Mouse (Mus musculus): Measurements from ENCODE around the gene F12.

The F12 gene

DNA sequence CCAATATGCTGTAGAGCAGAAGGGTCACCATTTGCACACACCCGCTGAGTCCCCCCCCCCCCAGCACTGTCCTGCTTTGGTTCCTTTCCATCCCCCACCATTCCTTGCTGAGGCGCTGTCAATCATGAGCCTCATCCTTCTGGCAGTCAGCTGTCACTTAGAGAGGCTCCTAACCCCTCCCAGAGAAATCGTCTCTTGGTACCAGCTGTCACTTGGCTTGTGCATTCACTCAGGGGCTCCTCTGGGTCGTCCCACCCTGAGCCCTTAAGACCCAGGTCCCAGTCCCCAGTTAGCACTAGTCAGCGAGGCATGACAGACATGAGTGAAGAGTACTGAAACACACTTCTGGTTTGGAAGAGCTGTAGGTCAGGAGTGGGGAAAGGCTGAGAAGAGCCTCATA is 54.9 kb downstream of the F12 start:
- DNase-seq (ENCODE audit: low read depth, low spot score), result no peak

DNA sequence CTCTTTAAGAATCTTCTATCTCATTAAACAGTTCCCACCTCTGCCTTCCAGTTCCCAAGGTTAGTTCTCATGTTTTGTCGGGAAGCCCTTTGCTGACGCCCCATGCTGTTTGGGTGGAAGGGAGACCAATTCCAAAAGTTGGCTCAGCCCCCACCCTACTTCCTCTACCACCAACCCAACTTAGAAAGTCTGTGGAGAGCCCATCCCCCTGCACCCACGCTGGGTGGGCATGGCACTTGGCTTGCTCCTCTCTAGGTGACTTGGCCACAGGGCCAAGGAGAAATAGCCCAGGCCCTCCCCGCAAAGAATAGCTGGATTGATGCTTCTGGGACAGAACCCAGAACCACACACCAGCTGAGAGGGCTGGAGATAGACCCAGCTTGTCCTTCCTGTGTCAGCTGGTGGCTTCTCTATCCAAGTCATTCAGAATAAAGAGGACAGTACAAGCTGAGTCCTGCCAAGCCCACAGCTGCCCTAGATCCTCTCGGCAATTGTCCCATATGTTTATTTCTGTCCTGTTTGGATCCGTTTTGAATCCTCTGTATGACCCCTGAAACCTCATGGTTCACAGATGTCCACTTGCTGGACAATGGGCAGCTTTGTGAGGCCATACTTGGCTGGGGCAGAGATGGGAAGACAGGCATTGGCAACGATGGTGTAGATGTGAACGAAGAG is 55.4 kb downstream of the F12 start:
- DNase-seq (ENCODE audit: low read depth, low spot score), result no peak

DNA sequence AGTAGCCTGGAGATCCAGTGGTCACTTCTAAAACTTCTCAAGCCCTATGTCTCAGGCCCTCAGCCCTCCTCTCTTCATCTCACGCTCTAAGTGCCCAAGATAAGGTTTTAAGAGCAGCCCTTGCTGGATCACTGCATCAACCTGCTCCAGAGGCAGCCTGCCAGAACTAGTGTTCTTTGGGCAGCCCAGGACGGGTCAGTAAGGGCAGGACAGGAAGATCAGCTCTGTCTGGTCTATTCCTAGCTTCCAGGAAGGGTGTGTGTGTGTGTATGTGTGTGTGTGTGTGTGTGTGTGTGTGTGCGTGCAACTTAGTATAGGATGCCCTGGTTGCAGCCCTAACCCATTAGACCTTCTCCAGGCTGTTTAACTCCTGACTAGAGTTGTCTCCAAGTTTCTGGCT is 56.4 kb downstream of the F12 start:
- no peak for DNase-seq (ENCODE audit: low read depth, low spot score)

DNA sequence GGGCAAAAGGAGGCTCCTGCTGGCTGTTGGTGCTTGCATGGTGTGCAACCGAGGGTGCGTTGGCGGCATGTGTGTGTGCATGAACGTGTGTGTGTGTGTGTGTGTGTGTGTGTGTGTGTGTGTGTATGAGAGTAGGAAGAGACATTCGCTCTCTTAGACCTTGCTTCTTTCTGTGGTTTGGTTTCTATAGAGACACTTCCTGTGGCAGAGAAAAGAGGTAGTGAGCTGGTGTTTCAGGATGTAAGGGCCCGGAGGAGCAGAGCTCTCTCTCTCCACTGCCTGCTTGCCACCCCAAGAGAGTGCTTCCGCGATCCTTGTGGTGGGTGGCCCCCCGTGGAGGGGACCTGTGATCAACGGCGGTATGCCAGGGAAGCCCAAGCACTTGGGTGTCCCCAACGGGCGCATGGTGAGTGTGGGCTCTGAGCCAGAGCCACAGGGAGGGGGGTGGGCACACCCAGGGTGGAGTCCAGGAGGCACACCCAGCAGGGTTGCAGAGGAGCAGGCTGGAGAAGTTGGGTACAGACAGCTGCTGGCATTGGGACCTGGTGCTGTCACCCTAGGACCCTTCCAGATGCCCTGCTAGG is 57.0 kb downstream of the F12 start, which contains the start of gene Rgs14:
Gene Rgs14 (plus strand): TSS at position 202 of the 584 bp plus-strand sequence.
- DNase-seq (ENCODE audit: low read depth, low spot score), result no peak

DNA sequence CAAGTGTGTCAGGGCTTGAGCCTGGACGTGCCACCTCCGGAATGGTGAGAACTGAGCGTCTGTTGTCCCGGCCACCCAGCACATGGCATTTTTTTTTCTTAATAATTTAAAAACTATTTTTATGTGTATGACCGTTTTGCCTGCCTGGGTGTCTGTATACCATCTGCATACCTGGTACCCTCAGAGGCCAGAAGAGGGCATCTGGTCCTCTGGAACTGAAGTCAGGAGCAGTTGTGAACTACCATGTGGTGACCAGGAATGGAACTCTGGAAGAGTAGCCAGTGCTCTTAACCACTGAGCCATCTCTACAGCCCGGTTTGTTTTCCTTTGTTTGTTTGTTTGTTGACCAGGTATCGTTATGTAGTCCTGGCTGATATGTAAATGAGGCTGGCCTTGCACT is 58.2 kb downstream of the F12 start:
- DNase-seq (ENCODE audit: low read depth, low spot score), result no peak

Data from brain, embryonic 18.5 days (tissue).